In the genomic region with DNA sequence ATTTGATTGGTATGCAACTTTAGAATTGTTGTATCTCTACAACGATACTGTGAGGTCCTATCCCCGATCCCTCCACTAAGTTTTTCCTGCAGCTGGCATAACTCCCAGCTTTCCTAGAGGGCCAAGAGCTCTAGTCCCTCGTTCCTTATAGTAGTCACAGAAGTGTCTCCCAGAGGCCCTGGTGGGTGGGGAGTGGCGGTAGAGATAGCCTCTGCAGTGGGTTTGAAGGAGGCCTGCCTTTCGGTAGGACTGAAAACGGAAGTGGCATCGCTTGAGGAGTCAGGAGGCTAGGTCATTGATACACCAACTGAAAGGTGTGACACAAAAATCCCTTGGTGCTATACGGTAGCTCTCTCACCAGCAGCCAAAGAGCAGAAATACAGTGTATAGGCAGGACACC, we compare ENCODE assay signal across 8 mouse cellular contexts. TPM values are rescaled to one million over a fixed set of nuclear protein-coding genes. Genes with fewer than 3 reads are reported as not detected.
A peak's percentile ranks its signal among the peaks of the same experiment; 100 is the strongest.
DNase-seq lines count a peak whose midpoint lies in the region; ATAC-seq and TF ChIP-seq lines count a peak whose summit lies in the region.

No protein-coding gene starts in this region.

- TF ChIP-seq POLR2A in heart, adult 2 months (IDR thresholded peaks at IDR 0.05; ENCODE audit: insufficient read depth, low read depth, low read length): no peak

- H3K4me3 ChIP-seq in heart, adult 2 months: peak overlapping the region; percentile 97
- peak overlapping the region; percentile 93 for H3K4me3 ChIP-seq in E14TG2a.4 (replicated peaks; ENCODE audit: low read length)
- peak overlapping the region; percentile 67; the same call in 1 of the 2 replicates for H3K4me3 ChIP-seq in hindbrain, embryonic 11.5 days (ENCODE audit: low read depth, low read length)
- peak overlapping the region; percentile 69 for H3K4me3 ChIP-seq in midbrain, embryonic 12.5 days

- no peak for TF ChIP-seq CTCF in heart, adult 2 months (IDR thresholded peaks at IDR 0.05)
- no peak for TF ChIP-seq CTCF in E14TG2a.4 (conservative IDR thresholded peaks at IDR 0.05; ENCODE audit: low read length)

- H3K4me1 ChIP-seq in heart, adult 2 months (ENCODE audit: control insufficient read depth, insufficient read depth, low read length): peaks cover 16% of the 10 kb centered on the region
- H3K4me1 ChIP-seq in E14TG2a.4 (replicated peaks; ENCODE audit: low read depth, low read length): peaks cover 19% of the 10 kb centered on the region
- H3K4me1 ChIP-seq in hindbrain, embryonic 11.5 days (replicated peaks; ENCODE audit: control insufficient read depth, insufficient read depth, low read length): no peaks in the 10 kb centered on the region
- H3K4me1 ChIP-seq in midbrain, embryonic 12.5 days: peaks cover 25% of the 10 kb centered on the region

- intact Hi-C loops in heart, adult 2 months (cut with DNase I): loop anchor here (5.0 kb wide), 1 partner anchor 76 kb away; no protein-coding TSS in a partner anchor
- intact Hi-C loops in heart, postnatal 10 days (cut with DNase I): loop anchor here (2.0 to 5.0 kb wide), 2 partner anchors 49 to 127 kb away; no protein-coding TSS in a partner anchor

- no peaks in the 10 kb centered on the region for H3K79me2 ChIP-seq in heart, adult 2 months (replicated peaks; ENCODE audit: control insufficient read depth, insufficient read depth, low read length)

- H3K4me2 ChIP-seq in hindbrain, embryonic 11.5 days (replicated peaks; ENCODE audit: low read depth, low read length): peak overlapping the region; percentile 84
- H3K4me2 ChIP-seq in midbrain, embryonic 12.5 days (replicated peaks): peak overlapping the region; percentile 79

- H3K36me3 ChIP-seq in heart, adult 2 months (ENCODE audit: control insufficient read depth, insufficient read depth, low read length): no peaks in the 10 kb centered on the region
- no peaks in the 10 kb centered on the region for H3K36me3 ChIP-seq in E14TG2a.4 (ENCODE audit: insufficient read depth, low read length)
- no peaks in the 10 kb centered on the region for H3K36me3 ChIP-seq in hindbrain, embryonic 11.5 days (ENCODE audit: control insufficient read depth, insufficient read depth, low read length)
- H3K36me3 ChIP-seq in midbrain, embryonic 12.5 days: no peaks in the 10 kb centered on the region

- no peak for TF ChIP-seq EP300 in heart, adult 2 months (IDR thresholded peaks at IDR 0.05; ENCODE audit: insufficient read depth, low read depth, low read length)

- no peak overlapping the region; the same call in 1 of the 2 replicates for H3K27ac ChIP-seq in heart, adult 2 months
- H3K27ac ChIP-seq in hindbrain, embryonic 11.5 days (ENCODE audit: low read depth, low read length): no peak overlapping the region
- H3K27ac ChIP-seq in midbrain, embryonic 12.5 days (replicated peaks): no peak overlapping the region

- DNase-seq in heart, adult 2 months: peak in 1 of 2 experiments; percentile 20
- DNase-seq in heart, postnatal 10 days: no peak
- DNase-seq in hindbrain, embryonic 11.5 days (ENCODE audit: low spot score): no peak
- DNase-seq in right cerebral cortex, adult 18-20 months: no peak
- DNase-seq in right cerebral cortex, adult 2 months (ENCODE audit: low spot score in 2 of 2): no peak
- no peak for DNase-seq in layer of hippocampus, adult 9-10 months (ENCODE audit: low spot score)

- H3K27me3 ChIP-seq in heart, adult 2 months (ENCODE audit: control insufficient read depth, insufficient read depth, low read length): no peaks in the 10 kb centered on the region
- peaks cover 69% of the 10 kb centered on the region for H3K27me3 ChIP-seq in E14TG2a.4 (ENCODE audit: insufficient read depth, low read length)
- H3K27me3 ChIP-seq in hindbrain, embryonic 11.5 days (ENCODE audit: control insufficient read depth, insufficient read depth, low read length): no peaks in the 10 kb centered on the region; the same call in 1 of the 2 replicates
- peaks cover 25% of the 10 kb centered on the region for H3K27me3 ChIP-seq in midbrain, embryonic 12.5 days

- WGBS in heart, adult 2 months: 29% methylated on average over 8 of the region's 8 CpGs
- WGBS in hindbrain, embryonic 11.5 days: 49% methylated on average over 8 of the region's 8 CpGs
- 57% methylated on average over 8 of the region's 8 CpGs for WGBS in midbrain, embryonic 12.5 days

- H3K9ac ChIP-seq in heart, adult 2 months (ENCODE audit: low read depth, low read length): no peak overlapping the region; the same call in 1 of the 2 replicates
- 0 out of 2 replicates have a peak overlapping the region, but pooled peaks have one; percentile 1 for H3K9ac ChIP-seq in hindbrain, embryonic 11.5 days (ENCODE audit: low read depth, low read length)
- H3K9ac ChIP-seq in midbrain, embryonic 12.5 days (replicated peaks): no peak overlapping the region

- ATAC-seq in hindbrain, embryonic 11.5 days (ENCODE audit: low FRiP score): no peak
- ATAC-seq in midbrain, embryonic 12.5 days (ENCODE audit: low FRiP score, low read depth): no peak

- H3K9me3 ChIP-seq in E14TG2a.4 (ENCODE audit: low read length): no peaks in the 10 kb centered on the region
- no peaks in the 10 kb centered on the region for H3K9me3 ChIP-seq in hindbrain, embryonic 11.5 days (ENCODE audit: control insufficient read depth, low read length)
- no peaks in the 10 kb centered on the region for H3K9me3 ChIP-seq in midbrain, embryonic 12.5 days

RNA-seq across cellular contexts. Expression of a gene that starts 0.8 kb away (rescaled TPM):
- total RNA-seq in heart, adult 2 months (2021): 10 to 100 TPM; 14.6 to 16.9 TPM
- 16.5 and 16.8 TPM in 2 replicates for polyA plus RNA-seq in heart, adult 2 months (2012; rRNA removed)
- 10 to 100 TPM; 22.3 to 25.1 TPM for total RNA-seq in heart, postnatal 10 days (2021)
- 19.4 and 24.3 TPM in 2 replicates for polyA plus RNA-seq in hindbrain, embryonic 11.5 days (2014; fragmentation: Nextera tagmentation; extraction: Ambion mirVana)
- polyA plus RNA-seq in midbrain, embryonic 12.5 days (2016; fragmentation: Nextera tagmentation; extraction: Ambion mirVana): 22.7 and 23.7 TPM in 2 replicates

RNA-seq across cellular contexts. Expression of a gene that starts 27.5 kb away (rescaled TPM):
- total RNA-seq in heart, adult 2 months (2021): under 1 TPM in 1 of 2 experiments, not detected in 1; 0.52 TPM
- 0.49 TPM in 1 of 2 replicates, not detected in the other for polyA plus RNA-seq in heart, adult 2 months (2012; rRNA removed)
- total RNA-seq in heart, postnatal 10 days (2021): not detected
- polyA plus RNA-seq in hindbrain, embryonic 11.5 days (2014; fragmentation: Nextera tagmentation; extraction: Ambion mirVana): 0.85 and 1.0 TPM in 2 replicates
- polyA plus RNA-seq in midbrain, embryonic 12.5 days (2016; fragmentation: Nextera tagmentation; extraction: Ambion mirVana): 0.84 and 1.0 TPM in 2 replicates
